Mouse (Mus musculus): ENCODE measurements around the gene Sh3d19.
"Not testable (repeated sequence)": the region's sequence is repeated elsewhere in the genome, so short reads cannot be mapped to it uniquely, and the experiment has no call there.

The Sh3d19 gene

DNA sequence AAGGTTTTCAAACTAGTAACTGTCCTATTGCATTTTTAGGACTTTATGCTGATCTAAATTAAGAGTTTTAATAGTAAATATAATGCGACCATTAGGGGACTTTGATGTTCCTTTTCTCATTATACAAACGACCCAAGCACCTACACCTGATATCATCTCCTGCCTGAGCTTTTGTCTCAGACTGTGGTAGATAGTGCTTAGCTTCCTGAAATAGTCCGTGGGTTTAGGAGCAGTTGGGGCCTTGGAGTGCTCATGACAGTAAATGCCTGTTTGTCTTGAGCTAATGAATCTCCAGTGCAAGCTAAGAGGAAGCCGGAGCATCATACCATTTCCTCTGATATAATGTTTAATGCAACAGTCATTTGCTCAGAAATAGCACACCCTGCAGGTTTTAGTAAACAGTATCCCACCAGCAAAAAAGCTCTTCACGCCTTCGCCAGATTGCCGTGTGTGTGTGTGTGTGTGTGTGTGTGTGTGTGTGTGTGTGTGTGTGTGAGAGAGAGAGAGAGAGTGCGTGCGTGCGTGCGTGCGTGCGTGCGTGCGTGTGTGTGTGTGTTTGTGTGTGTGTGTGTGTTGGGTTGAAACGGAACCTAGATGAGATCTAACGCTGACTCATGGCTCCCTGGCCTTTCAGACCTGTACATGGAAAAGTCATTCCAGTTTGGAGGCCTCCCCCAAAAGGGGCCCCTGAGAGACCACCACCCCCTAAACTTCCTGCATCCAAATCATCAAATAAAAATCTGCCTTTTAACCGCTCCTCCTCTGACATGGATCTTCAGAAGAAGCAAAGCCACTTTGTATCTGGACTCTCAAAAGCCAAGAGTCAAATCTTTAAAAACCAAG is 132.8 kb downstream of the Sh3d19 start:
- no peak for DNase-seq

GRCm38 (mm10) chr3:86104433-86104832 is 133.5 kb downstream of the Sh3d19 start:
- DNase-seq: not testable (repeated sequence)

DNA sequence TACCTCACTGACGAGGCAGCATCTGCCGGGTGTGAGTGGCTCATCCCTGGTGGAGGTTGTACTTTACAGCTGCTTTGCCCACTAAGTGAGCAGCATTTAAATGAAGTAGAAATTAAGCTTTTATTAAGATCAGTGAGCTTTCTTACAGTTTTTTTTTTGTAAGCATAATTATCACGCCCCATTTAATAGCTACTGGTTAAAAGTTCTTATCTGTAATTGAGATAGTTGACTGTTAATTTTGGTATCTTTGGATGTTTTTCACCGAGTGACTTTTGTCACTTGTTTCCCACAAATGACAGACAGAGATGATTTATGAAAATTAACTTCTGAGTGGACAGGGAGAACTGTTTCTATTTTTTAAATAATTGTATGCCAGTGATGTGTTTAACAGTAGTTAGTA is 134.0 kb downstream of the Sh3d19 start:
- no peak for DNase-seq

GRCm38 (mm10) chr3:86106086-86106632 is 135.2 kb downstream of the Sh3d19 start:
- no peak for DNase-seq

DNA sequence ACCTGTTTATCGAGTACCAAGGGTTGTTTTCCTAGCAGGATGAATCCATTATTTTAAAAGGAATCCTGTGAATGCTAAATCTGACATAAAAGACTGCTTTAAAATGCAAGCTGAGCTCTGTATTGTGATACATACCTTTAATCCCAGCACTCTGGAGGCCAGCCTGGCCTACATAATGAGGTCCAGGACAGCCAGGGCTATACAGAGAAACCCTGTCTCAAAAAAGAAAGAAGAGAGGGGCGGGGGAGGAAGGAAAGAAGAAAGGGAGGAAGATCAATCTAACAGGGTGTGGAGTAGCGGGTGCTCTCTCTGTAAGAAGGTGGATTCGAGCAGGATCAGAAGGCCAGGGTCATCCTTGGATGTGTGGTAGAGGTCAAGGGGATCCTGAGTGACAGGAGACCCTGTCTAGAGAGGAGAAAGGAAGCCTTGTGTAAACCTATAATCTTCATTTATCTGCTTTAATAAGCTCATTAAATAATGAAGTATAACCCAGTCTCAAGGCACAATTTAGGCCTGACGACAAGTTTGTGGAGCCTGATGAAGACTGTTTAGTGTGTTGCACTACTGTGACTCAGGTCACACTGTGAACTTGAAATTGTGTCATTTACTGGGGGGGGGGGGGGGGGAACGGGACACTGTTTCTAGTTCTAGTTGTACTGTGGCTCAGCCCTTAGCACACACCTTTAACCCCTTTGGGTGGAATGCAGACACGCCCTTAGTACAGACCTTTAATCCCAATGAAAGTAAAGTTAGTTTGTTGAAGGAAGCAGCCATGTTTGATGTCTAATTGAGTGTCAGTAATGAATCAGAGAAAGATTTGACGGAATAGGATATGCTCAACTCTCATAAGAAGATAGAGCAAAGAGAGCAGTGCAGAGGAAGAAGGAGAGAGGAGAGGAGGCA is 137.0 kb downstream of the Sh3d19 start:
- DNase-seq: no peak

DNA sequence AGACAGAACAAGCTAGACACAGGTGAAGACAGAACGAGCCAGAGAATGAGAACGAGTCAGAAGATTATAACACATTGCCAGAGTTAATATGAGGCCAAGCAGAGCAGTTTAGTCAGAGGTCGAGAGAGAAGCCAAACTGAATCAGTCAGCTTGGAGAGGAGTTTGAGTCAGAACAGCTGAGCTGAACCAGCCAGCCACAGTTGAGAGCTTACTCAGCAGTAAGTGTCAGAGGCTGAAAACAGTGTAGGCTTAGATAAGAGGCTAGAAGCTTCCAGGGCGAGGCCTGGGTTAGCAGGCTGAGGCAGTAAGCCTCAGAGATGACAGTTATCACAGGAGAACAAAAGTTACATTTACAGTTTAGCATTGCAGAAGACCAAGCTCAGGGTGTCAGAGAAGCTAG is 137.7 kb downstream of the Sh3d19 start:
- DNase-seq: no peak

DNA sequence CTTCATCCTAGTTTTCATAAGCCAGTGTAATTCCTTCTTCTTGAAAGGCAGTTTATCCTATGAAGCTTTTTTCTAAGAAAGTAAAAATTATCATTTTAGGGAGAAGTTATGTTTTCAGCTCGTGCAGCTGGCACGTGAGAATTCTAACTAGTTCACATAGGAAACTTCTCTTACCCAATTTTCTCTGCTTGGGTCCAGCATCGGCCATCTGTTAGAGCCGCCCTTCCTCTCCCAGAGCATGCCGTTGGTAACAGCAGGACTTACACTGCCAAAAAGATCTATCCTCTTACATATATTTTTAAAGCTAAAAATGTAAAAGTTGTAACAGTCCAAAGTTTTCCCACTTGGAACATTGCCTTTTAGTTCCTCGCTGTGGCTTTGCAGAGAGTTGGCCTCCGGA is 138.2 kb downstream of the Sh3d19 start:
- no peak for DNase-seq

GRCm38 (mm10) chr3:86110077-86110476 is 139.2 kb downstream of the Sh3d19 start:
- no peak for DNase-seq

- no peak for DNase-seq
These were observed 141.9 kb downstream of the Sh3d19 start for GRCm38 (mm10) chr3:86112766-86113165.

DNA sequence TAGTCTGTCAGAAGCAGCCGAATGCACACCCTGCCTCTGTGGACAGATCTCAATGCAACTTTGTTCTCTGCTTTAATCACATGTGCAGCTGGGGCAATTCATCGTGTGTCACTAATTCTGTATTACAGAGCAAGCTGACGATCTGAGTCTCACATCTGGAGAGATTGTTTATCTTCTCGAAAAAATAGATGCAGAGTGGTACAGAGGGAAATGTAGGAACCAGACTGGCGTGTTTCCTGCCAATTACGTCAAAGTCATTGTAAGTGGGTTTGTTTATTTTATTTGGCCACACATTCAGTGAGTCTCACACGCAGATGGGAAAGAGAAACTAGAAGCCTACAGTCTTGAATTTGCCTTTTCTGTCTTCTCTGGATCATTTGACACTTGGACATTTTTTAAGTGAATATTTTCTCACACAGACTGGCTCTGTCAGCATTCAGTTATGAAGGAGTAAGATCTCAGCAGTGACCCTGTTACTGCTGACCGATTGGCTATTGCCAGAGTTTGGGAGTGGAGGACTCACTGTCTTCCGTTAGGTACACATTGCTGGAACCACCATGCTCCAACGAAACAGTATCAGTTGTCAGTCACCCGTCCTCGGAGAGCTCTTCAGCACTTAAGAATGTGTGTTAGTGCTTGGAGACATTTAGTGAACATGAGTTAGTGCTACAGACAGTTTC is 143.9 kb downstream of the Sh3d19 start:
- DNase-seq: no peak

GRCm38 (mm10) chr3:86116951-86117350 is 146.0 kb downstream of the Sh3d19 start:
- DNase-seq: no peak

DNA sequence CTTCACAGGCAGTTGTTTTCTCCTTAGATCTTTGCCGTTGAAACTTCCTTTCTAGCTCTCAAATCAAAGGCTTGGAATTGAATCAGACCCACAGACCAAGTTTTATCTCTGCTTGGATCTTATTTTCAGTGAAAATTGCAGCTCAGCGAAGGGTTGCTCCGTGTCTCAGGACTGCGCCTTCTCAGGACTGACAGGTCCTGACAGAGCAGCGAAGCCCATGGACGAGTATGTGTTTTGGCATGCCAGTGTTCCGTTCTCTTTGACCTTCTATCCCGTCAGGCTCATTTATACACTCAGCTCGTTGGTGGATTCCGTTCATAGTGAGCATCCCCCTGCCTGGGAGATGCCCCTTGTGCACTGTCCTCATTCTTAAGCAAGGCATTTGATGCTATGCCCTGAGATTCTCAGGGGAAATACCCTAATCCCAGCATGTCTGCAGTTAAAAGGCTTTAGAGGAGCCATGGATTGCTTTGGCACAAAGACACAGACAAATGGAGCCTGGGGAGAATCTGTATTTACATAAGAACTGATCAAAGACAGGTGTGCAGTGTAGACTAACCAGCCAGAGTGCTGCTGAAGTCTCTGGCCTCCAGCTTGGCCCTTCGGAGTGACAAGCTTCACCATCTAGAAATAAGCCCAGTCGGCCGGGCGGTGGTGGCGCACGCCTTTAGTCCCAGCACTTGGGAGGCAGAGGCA is 148.5 kb downstream of the Sh3d19 start:
- DNase-seq: no peak

DNA sequence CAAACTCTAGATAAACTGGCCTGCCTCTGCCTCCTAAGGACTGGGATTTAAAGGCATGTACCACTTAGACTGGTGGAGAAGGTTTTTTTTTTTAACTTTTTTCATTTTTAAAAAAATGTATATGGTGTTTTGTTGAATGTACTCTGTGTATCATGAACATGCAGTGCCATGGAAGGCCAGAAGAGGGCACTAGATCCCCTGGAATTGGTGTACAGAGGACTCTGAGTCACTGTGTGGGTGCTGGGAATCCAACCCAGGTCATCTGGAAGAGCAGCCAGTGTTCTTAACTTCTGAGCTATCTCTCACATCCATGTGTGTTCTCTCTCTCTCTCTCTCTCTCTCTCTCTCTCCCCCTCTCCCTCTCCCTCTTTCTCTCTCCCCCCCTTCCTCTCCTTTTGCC is 151.2 kb downstream of the Sh3d19 start:
- no peak for DNase-seq

GRCm38 (mm10) chr3:86123251-86123746 is 152.4 kb downstream of the Sh3d19 start:
- DNase-seq: no peak

DNA sequence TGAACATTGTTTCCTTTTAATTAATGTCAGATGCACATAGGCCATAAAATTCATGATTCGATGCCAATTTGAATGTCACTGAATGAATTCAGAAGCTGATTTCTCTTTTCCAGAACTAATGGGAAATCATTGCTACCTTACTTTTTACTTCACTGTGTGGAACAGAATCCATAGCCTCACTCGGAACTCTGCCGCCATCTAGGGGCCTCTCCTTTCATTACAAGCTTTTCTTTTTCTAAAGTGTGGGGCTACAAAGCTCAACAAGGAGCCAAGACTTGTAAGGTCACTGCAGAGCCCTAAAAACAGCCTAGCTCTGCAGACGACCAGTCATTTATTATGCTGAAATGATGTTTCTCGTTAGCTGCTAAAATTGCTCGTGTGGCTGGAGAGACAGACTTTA is 158.8 kb downstream of the Sh3d19 start:
- DNase-seq: peak; percentile 88 to 89

GRCm38 (mm10) chr3:86134939-86135638 is 164.2 kb downstream of the Sh3d19 start:
- no peak for DNase-seq

DNA sequence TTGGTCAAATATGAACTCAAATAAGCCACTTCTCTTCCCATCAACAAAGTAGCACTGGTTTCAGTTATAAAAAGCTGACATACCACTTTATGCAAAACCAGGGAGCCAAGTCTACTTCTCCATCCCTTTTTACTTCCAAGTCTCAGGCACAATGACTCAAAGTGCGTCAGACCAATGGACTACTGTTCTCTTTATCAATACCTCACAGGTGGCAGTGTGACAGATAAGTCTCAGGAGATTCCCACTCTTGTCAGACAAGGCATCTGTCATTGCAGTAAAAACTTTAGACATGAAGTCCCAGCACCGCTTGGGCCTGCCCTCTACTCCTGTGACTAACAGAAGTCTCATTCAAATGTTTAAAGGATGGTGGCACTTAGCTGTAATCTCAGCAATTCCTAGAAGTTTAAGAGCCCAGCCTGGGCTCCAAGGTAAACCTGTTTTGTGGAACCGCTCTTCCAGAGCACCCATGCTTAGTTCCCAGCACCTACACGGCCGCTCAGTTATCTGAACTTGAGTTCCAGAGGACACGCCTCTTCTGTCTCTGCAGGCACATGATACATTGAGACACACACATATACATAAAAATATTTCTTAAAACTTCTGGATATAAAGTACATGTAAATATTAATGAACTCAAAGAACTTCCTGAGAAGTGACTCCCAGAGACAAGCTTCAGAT is 165.1 kb downstream of the Sh3d19 start:
- DNase-seq: no peak

- no peak for DNase-seq
These were observed 166.1 kb downstream of the Sh3d19 start for GRCm38 (mm10) chr3:86136936-86137574.

DNA sequence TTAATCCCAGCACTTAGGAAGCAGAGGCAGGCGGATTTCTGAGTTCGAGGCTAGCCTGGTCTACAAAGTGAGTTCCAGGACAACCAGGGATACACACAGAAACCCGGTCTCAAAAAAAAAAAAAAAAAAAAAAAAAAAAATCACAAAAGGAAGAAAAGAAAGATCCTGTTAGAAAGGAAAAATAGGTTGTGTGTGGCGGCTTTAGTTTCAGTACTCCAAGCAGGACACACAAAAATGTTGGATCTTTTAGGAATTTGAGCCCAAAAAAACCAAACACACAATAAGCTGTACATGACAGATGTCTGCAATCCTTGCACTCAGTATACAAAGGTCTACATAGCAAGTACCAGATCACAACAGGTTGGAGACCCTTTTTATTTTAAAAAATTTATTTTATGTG is 168.8 kb downstream of the Sh3d19 start:
- no peak for DNase-seq

DNA sequence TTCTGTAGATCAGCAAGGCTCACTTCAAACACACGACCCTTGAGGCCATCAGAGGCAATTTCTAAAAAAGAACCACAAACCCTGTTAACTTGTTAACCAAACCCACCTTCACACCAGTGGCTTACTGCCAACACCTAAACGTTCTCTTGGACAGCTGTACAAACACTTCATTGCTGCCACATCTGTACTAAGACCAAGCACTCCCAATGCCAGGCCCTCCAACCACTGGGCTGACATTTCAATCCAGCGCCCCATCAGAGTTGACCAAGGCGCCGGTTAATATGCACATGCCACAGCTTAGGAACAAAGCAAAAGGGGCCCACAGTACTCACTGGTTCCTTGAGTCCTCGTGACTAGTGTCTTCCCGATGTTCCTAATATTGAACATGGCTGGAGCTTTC is 170.5 kb downstream of the Sh3d19 start:
- peak in 1 of 2 experiments; percentile 20 for DNase-seq

Data from cerebellum, postnatal 14 days (tissue).